Mouse (Mus musculus) testis, adult 2 months (tissue): ENCODE measurements around the gene 4930568D16Rik.

Experiments used
- CTCF ChIP-seq: fragments of 200-500 bp; IDR thresholded peaks from 2 replicates; pipeline ENCODE4 v1.5.1; 2012; ENCODE audit warnings: low read depth, mild to moderate bottlenecking, inconsistent platforms, low read length, moderate library complexity; ENCODE audit not compliant: control insufficient read depth, insufficient read depth, insufficient replicate concordance
- POLR2A ChIP-seq: fragments of 200-500 bp; IDR thresholded peaks from 2 replicates; pipeline ENCODE4 v1.6.1; 2012; ENCODE audit warnings: low read depth, mild to moderate bottlenecking, inconsistent platforms, low read length, moderate library complexity; ENCODE audit not compliant: control insufficient read depth

GRCm38 (mm10) chr2:35397096-35397495 is 29.6 kb upstream of the 4930568D16Rik start, which contains the start of gene 4930402F06Rik:
- no peak for TF ChIP-seq POLR2A
- TF ChIP-seq CTCF, result no peak
